Mouse (Mus musculus): ENCODE measurements around the gene Slc5a10. TPM values are rescaled to one million over a fixed set of nuclear protein-coding genes. Genes with fewer than 3 reads are reported as not detected.

The Slc5a10 gene
- total RNA-seq, 1 experiment from 2014 or later, result not detected

GRCm38 (mm10) chr11:61677709-61678108 lies 42.9 kb downstream of the Slc5a10 start:
- no peak for ATAC-seq (replicated peaks in 1 of 2; ENCODE audit: insufficient read depth in 1 of 2, low FRiP score in 2 of 2, low TSS enrichment in 1 of 2, low read depth in 1 of 2, poor library complexity in 2 of 2, severe bottlenecking in 2 of 2)

GRCm38 (mm10) chr11:61676216-61676854 lies 44.3 kb downstream of the Slc5a10 start:
- ATAC-seq (replicated peaks in 1 of 2; ENCODE audit: insufficient read depth in 1 of 2, low FRiP score in 2 of 2, low TSS enrichment in 1 of 2, low read depth in 1 of 2, poor library complexity in 2 of 2, severe bottlenecking in 2 of 2), result no peak

DNA sequence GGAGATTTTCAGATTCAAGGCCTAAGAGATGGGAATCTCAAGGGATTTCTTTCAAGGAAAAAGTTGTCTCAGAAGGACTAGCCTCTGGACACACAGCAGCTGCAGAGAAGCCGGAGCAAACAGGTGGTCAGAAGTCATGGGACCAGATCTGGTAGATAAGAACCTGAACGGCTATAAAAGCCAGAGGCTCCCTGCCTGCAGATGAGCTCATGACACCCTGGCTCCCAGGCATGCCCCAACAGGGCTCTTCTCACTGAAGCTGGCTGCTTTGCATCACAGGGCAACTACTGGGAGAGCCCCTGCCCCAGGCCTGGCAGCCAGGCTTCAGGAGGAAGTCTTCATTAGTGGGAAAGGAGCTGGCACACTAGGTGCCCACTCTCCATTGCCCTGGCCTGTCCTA lies 45.3 kb downstream of the Slc5a10 start:
- ATAC-seq (replicated peaks in 1 of 2; ENCODE audit: insufficient read depth in 1 of 2, low FRiP score in 2 of 2, low TSS enrichment in 1 of 2, low read depth in 1 of 2, poor library complexity in 2 of 2, severe bottlenecking in 2 of 2), result no peak

GRCm38 (mm10) chr11:61674839-61675159 lies 45.8 kb downstream of the Slc5a10 start:
- peak in 1 of 2 experiments; percentile 38; a peak in 1 of 4 replicates for ATAC-seq (replicated peaks in 1 of 2; ENCODE audit: insufficient read depth in 1 of 2, low FRiP score in 2 of 2, low TSS enrichment in 1 of 2, low read depth in 1 of 2, poor library complexity in 2 of 2, severe bottlenecking in 2 of 2)

GRCm38 (mm10) chr11:61674151-61674838 lies 46.3 kb downstream of the Slc5a10 start:
- no peak for ATAC-seq (replicated peaks in 1 of 2; ENCODE audit: insufficient read depth in 1 of 2, low FRiP score in 2 of 2, low TSS enrichment in 1 of 2, low read depth in 1 of 2, poor library complexity in 2 of 2, severe bottlenecking in 2 of 2)

GRCm38 (mm10) chr11:61673686-61674085 lies 46.9 kb downstream of the Slc5a10 start:
- no peak for ATAC-seq (replicated peaks in 1 of 2; ENCODE audit: insufficient read depth in 1 of 2, low FRiP score in 2 of 2, low TSS enrichment in 1 of 2, low read depth in 1 of 2, poor library complexity in 2 of 2, severe bottlenecking in 2 of 2)

GRCm38 (mm10) chr11:61671781-61672383 lies 48.7 kb downstream of the Slc5a10 start:
- ATAC-seq (replicated peaks in 1 of 2; ENCODE audit: insufficient read depth in 1 of 2, low FRiP score in 2 of 2, low TSS enrichment in 1 of 2, low read depth in 1 of 2, poor library complexity in 2 of 2, severe bottlenecking in 2 of 2), result no peak

GRCm38 (mm10) chr11:61669492-61670490 lies 50.8 kb downstream of the Slc5a10 start:
- 0 out of 4 replicates have a peak, but pooled peaks have one; percentile 13 for ATAC-seq (replicated peaks in 1 of 2; ENCODE audit: insufficient read depth in 1 of 2, low FRiP score in 2 of 2, low TSS enrichment in 1 of 2, low read depth in 1 of 2, poor library complexity in 2 of 2, severe bottlenecking in 2 of 2)

DNA sequence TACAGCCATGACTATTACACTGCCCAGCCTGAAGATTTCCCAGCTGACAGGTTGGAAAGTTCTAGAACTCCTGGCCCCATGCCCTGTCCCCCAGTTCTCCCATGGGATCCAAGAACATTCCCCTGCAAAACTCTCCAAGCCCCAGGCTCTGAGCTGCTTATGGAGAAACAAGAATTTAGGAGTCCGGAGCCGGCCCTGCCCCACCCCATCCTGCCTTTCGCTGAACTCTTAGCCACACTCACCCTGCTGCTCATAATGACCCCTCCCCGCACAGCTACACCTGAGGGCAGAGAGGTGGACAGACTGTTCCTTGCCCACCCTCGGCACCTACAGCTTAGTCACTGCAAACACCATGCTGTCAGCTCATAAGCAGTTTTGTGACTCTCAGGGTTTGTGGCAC lies 52.8 kb downstream of the Slc5a10 start:
- ATAC-seq (replicated peaks in 1 of 2; ENCODE audit: insufficient read depth in 1 of 2, low FRiP score in 2 of 2, low TSS enrichment in 1 of 2, low read depth in 1 of 2, poor library complexity in 2 of 2, severe bottlenecking in 2 of 2), result no peak

DNA sequence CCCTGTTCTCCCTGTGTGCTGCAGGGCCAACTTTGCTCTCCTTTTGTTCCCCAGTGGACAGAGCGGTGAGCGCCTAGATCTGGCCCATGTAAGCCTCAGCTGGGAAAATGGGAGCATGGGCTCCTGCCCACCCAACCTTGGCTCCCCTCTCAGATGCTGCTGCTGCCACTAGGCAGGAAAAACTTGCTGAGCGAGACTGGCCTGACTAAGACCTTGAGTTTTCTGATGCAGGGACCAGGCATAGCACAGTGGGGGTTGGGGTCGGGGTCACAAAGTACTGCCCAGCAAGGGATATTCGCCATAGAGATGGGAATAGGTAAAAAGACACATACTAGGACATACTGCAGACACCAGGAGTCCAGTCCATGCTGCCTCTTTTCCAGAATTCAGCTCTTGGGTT lies 53.4 kb downstream of the Slc5a10 start:
- no peak for ATAC-seq (replicated peaks in 1 of 2; ENCODE audit: insufficient read depth in 1 of 2, low FRiP score in 2 of 2, low TSS enrichment in 1 of 2, low read depth in 1 of 2, poor library complexity in 2 of 2, severe bottlenecking in 2 of 2)

DNA sequence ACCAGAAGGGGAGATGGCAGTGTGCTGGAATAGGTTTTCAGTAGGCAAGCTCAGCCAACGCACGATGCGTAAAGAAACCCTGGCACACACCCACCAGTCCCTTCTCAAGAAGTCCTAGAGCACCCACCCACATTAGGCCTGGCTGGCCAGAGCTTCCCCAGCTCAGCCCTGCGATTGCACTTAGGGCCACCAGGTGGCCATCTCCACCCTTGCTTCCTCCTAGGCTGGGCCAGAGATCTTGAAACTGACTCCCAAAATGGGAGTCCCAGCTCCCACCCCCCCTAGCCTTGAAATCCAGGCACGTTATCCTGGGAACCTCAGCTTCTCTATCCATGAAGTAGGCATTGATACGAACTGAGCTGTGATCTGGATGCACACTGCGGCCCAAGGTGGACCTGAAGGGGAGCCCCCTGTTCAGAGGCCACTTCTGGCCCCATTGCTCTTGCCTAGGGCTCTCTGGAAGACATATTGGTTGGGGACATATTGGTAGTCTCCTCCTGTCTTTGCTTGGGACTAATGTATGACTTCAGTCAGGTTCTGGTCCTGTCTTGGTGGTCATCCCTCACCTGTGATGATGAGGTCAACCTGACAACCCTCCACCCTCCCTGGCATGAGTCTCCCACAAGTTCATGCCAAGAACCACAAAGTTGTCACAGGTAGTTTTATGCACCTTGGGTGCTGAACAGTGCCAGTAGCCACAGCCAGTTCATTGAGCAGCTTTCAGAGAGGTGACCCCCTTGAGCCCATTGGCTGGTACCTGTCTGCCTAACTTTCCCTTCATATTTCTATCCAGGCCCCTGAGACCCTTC lies 54.4 kb downstream of the Slc5a10 start:
- ATAC-seq (replicated peaks in 1 of 2; ENCODE audit: insufficient read depth in 1 of 2, low FRiP score in 2 of 2, low TSS enrichment in 1 of 2, low read depth in 1 of 2, poor library complexity in 2 of 2, severe bottlenecking in 2 of 2), result peak in 1 of 2 experiments; percentile 47; a peak in 2 of 4 replicates

GRCm38 (mm10) chr11:61665401-61665800 lies 55.2 kb downstream of the Slc5a10 start:
- ATAC-seq (replicated peaks in 1 of 2; ENCODE audit: insufficient read depth in 1 of 2, low FRiP score in 2 of 2, low TSS enrichment in 1 of 2, low read depth in 1 of 2, poor library complexity in 2 of 2, severe bottlenecking in 2 of 2), result no peak

- ATAC-seq (replicated peaks in 1 of 2; ENCODE audit: insufficient read depth in 1 of 2, low FRiP score in 2 of 2, low TSS enrichment in 1 of 2, low read depth in 1 of 2, poor library complexity in 2 of 2, severe bottlenecking in 2 of 2), result no peak
Measured at GRCm38 (mm10) chr11:61662189-61662588, 58.4 kb downstream of the Slc5a10 start.

DNA sequence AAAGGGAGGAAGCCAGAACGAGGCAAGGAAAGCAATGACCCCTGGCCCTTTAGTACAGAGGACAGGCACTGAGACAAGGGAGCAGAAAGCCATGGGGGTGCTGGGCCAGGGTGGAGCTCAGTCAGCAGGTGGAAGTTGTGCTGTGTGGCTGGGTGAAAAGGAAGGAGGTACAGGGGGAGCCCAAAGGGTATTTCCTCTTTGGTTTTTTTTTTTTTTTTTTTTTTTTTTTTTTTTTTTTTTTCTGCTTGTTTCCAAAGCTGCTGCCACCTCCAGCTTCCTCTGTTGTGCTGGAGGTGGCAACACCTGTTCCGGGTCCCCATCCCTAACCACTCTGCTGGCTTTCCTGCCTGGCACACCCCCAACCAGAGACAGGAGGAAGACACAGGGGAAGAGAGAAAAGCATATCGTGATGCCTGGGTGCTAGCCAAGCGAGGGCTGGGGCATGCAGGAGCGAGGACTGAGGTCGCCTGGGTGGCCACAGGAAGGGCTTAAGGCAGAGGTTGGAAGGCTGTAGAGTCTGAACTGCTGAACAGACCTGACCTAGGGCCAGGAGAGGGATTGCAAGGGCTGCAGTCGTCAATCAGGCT lies 59.7 kb downstream of the Slc5a10 start:
- peak; percentile 52 to 65; a peak in 3 of 4 replicates for ATAC-seq (replicated peaks in 1 of 2; ENCODE audit: insufficient read depth in 1 of 2, low FRiP score in 2 of 2, low TSS enrichment in 1 of 2, low read depth in 1 of 2, poor library complexity in 2 of 2, severe bottlenecking in 2 of 2)

DNA sequence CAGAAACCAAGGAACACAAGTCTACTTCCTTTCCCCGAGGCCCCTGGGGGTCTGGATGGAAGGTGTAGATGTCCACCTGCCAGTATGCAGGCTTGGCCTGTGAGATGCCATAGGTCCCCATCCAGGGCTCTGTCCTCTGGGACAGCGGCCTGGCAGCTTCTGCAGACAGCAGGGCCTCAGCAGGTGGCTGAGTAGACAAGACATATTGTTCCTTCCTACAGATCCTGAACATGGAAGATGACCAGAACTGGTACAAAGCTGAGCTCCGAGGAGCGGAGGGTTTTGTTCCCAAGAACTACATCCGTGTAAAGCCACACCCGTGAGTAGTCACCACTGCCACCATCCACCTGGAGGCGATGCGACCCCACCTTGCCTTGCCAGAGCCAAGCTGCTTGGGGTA lies 60.6 kb downstream of the Slc5a10 start:
- ATAC-seq (replicated peaks in 1 of 2; ENCODE audit: insufficient read depth in 1 of 2, low FRiP score in 2 of 2, low TSS enrichment in 1 of 2, low read depth in 1 of 2, poor library complexity in 2 of 2, severe bottlenecking in 2 of 2), result no peak

- no peak; a peak in 1 of 4 replicates for ATAC-seq (replicated peaks in 1 of 2; ENCODE audit: insufficient read depth in 1 of 2, low FRiP score in 2 of 2, low TSS enrichment in 1 of 2, low read depth in 1 of 2, poor library complexity in 2 of 2, severe bottlenecking in 2 of 2)
Measured at GRCm38 (mm10) chr11:61659011-61659858, 61.4 kb downstream of the Slc5a10 start.
